Mouse (Mus musculus): ENCODE data around the gene Stard5. TPM values are rescaled to one million over a fixed set of nuclear protein-coding genes. Genes with fewer than 3 reads are reported as not detected.
A peak's percentile ranks its signal among the peaks of the same experiment; 100 is the strongest.

The Stard5 gene
- polyA plus RNA-seq, 1 experiment from 2014 or later, result 49.4 TPM

DNA sequence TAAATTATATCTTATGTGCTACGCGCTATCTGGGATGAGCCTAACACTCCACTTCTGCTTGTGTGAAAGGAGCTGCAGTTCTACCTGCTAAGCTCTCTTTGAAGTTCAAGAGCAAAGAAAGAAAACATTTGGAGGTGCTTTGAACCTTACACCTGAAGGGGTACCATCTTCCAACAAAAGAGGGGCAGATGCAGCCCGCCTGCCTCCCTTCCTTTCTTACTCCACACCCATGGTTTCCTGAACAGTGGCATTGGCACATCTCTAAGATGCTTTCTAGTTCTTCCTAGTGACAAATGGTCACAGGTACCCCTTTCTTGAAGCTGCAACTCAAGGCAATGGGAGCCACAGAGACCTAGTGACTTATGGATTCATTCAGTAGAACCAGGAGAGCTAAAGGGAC, 30.0 kb downstream of the Stard5 start:
- no peaks in the 10 kb centered on the region for H3K27me3 ChIP-seq
- TF ChIP-seq CTCF (IDR thresholded peaks at IDR 0.05), result no peak
- ATAC-seq, result no peak
- CTCF ChIA-PET, result interaction anchor here (1.6 to 2.8 kb wide), 3 partner anchors 11 to 29 kb away, joined by 3 to 11 read pairs (median 5); no protein-coding TSS in a partner anchor
- in situ Hi-C loops (cut with MboI; ENCODE audit: low pct_unique_long_range_greater_than_20kb), result no loop called here
- DNase-seq (ENCODE audit: low read depth, low spot score), result no peak
- POLR2A ChIA-PET, result no interaction called here

DNA sequence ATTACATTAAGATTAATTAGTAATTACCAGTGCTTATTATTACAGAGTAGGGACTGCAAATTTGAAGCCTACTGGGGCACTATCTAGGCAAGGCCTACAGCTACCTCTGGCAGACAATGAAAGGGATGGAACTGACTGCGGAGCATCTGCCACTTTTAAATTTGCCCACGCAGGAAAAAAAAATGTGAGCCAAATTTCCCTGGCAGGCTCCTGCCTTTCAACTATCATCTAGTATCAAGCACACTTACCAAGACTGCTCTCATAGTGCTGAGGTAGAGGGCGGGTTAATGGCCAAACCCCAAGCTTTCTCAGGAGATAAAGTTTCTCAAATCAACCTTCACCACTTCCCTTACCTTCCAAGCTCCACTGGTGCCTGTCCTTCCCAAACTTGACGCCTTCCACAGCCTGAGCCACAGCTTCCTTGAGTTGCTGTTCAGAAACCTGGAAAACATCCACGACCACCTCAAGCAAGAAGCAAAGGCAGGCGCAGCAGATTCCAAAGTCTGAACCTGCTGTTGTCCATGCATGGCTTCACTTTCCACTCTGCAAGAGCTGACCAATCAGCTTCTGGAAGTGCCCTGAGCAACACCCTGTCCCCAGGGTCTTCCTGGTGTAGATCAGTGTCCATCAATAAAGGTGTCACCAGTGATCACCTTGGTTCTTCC, 31.1 kb downstream of the Stard5 start:
- DNase-seq (ENCODE audit: low read depth, low spot score) (no peak), ATAC-seq (no peak)
- in situ Hi-C loops (cut with MboI; ENCODE audit: low pct_unique_long_range_greater_than_20kb), result no loop called here
- ChIA-PET POLR2A (no interaction called here), CTCF (no interaction called here)
- no peaks in the 10 kb centered on the region for H3K27me3 ChIP-seq
- TF ChIP-seq CTCF (IDR thresholded peaks at IDR 0.05), result no peak

DNA sequence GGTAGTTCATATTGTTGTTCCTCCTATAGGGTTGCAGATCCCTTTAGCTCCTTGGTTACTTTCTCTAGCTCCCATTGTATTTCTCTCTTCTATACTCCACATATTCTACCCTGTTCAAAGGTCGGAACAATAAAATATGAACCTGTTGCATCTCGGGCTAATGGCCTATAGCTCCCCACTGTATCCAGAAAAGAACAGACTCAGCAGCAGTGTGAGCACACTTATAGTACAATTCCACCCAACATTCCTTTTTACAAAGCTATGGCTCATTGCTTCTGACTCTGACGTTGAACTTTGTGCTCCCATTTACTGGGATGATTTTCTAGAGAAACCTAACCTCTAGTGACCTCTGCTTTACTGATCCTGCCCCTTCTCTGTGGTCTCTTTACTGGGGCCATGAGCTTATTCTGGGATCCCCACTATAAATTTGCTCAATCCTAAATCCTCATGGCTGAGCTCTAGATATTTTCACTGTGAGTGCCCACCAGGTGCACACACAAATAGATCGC, 34.4 kb downstream of the Stard5 start:
- no peaks in the 10 kb centered on the region for H3K27me3 ChIP-seq
- in situ Hi-C loops (cut with MboI; ENCODE audit: low pct_unique_long_range_greater_than_20kb), result loop anchor here (5.0 kb wide), 1 partner anchor 106 kb away; no protein-coding TSS in a partner anchor
- CTCF ChIA-PET, result interaction anchor here (0.8 to 2.1 kb wide), 4 partner anchors 9 to 137 kb away, joined by 3 to 10 read pairs (median 3); no protein-coding TSS in a partner anchor
- DNase-seq (ENCODE audit: low read depth, low spot score) (no peak), ATAC-seq (no peak)
- no peak for TF ChIP-seq CTCF (IDR thresholded peaks at IDR 0.05)
- POLR2A ChIA-PET, result no interaction called here

DNA sequence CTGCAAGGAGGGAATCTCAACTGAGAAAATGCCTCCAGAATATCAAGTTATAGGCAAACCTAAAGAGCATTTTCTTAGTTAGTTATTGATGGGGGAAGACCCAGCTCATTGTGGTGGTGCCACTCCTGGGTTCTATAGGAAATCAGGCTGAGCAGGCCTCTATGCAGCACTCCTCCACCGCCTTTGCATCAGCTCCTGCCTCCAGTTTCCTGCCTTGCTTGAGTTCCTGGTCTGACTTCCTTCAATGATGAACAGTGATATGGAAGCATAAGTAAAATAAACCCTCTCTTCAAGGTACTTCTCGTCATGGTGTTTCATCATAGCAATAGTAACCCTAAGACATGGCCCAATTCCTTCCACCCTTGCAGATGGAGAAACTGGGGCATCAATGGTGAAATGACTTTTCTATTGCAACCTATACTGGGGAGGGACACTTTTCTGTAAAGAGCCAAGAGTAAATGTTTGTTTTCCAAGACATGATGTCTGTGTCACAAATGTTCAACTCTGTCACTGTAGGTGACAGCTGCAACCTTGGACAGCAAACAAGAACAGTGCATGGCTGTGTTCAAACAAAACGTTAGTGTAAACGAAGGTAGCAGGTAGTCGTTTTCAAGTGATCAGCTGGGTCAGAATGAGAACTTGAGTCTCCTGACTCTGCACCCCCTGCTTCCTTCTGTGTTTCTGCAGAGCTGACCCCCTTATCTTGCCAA, 36.3 kb downstream of the Stard5 start:
- ChIA-PET CTCF (interaction anchor here (1.0 to 2.0 kb wide), 12 partner anchors 11 to 213 kb away, joined by 3 to 9 read pairs (median 4); no protein-coding TSS in a partner anchor), POLR2A (no interaction called here)
- DNase-seq (ENCODE audit: low read depth, low spot score) (no peak), ATAC-seq (no peak)
- in situ Hi-C loops (cut with MboI; ENCODE audit: low pct_unique_long_range_greater_than_20kb), result loop anchor here (5.0 kb wide), 1 partner anchor 104 kb away; no protein-coding TSS in a partner anchor
- TF ChIP-seq CTCF (IDR thresholded peaks at IDR 0.05), result no peak
- H3K27me3 ChIP-seq, result no peaks in the 10 kb centered on the region

DNA sequence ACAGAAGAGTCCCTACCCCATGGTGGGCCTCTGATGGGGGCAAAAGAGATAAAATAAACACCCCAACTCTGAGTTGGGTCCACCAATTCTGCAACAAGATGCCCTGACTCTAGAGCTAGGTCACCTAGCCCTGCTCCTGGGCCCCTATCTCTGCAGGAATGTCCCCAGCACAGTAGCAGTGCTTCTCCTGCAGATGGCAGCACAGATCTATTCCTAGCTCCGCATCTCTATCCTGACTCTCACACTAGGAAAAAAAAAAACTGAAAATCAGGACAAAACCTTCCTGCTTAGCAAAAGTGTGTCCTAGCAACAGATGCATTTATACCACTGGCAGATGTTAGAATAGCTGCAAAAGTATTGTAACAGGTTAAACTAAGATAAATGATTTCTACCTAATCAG, 37.0 kb downstream of the Stard5 start:
- DNase-seq (ENCODE audit: low read depth, low spot score) (no peak), ATAC-seq (no peak)

DNA sequence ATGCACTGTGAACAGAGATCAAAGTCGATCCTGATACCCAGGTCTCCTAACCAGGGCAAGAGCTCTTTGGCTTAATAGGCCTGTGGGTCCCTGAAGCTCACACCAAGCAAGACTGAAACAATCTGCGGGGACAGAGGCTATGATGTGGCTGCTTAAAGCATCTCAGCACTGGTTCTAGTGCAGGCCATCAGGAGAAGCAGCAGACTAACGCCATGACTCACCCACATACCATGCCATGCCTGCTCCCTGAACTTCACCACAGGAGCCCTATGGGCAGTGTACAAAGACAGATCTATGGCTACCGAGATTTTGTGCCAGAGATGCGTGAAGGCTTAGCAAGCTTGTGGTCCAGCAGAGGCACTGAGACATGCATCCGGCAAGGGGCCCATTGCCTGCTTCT, 39.8 kb downstream of the Stard5 start:
- ATAC-seq (peak; percentile 79), DNase-seq (ENCODE audit: low read depth, low spot score) (no peak)
- POLR2A ChIA-PET, result interaction anchor here (0.8 kb wide), 1 partner anchor 30 kb away, joined by 3 read pairs; no protein-coding TSS in a partner anchor
- TF ChIP-seq CTCF (IDR thresholded peaks at IDR 0.05), result no peak
- H3K27me3 ChIP-seq, result no peaks in the 10 kb centered on the region
- in situ Hi-C loops (cut with MboI; ENCODE audit: low pct_unique_long_range_greater_than_20kb), result loop anchor here (5.0 to 10.0 kb wide), 2 partner anchors 104 to 213 kb away; partner anchors contain the start of genes Mesd and Tlnrd1
- CTCF ChIA-PET, result interaction anchor here (2.4 kb wide), 1 partner anchor 103 kb away, joined by 9 read pairs; no protein-coding TSS in a partner anchor

More for the DNA sequence above, 37.0 kb downstream of the Stard5 start:
- TF ChIP-seq CTCF (IDR thresholded peaks at IDR 0.05), result peak; percentile 87
- POLR2A ChIA-PET, result no interaction called here
- H3K27me3 ChIP-seq, result no peaks in the 10 kb centered on the region
- in situ Hi-C loops (cut with MboI; ENCODE audit: low pct_unique_long_range_greater_than_20kb), result loop anchor here (5.0 kb wide), 1 partner anchor 104 kb away; no protein-coding TSS in a partner anchor
- CTCF ChIA-PET, result interaction anchor here (0.7 to 2.0 kb wide), 15 partner anchors 10 to 218 kb away, joined by 3 to 9 read pairs (median 4); no protein-coding TSS in a partner anchor

DNA sequence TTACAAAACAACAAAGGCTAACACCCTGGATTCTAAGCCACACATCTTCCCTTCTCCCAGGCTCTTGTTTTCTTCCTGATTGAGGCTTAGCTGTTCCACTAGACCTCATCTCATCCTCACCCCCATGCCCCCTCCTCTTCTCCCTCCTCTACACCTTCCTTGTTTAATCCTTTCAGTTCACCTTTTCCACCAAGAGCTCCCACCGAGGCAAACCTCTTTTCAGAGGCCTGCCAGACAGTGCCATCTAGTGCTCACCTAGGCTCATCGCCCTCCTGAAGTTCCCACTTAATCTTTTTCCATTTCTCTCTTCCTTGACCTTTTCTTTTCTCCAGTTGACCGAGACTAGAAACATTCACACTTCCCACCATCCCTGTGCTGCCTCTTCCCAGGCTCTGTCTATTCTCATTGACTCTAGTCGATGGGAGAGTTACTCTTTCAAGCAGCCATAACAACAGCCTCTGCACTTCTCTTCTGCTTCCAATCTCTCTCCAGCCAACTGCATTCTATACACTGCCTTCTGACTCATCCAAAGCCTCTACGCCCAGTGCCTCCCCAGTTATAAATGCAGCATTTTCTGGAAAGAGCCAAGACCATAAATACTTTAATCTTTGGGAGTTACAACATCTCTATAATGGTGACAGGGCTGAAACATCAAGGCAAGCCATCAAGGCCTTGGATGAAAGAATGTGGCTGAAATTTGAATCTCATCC, 43.9 kb downstream of the Stard5 start:
- no peak for DNase-seq (ENCODE audit: low read depth, low spot score)
- POLR2A ChIA-PET, result no interaction called here
- CTCF ChIA-PET, result interaction anchor here (0.7 to 2.4 kb wide), 8 partner anchors 10 to 118 kb away, joined by 3 to 17 read pairs (median 4); no protein-coding TSS in a partner anchor
- peak; percentile 76 for TF ChIP-seq CTCF (IDR thresholded peaks at IDR 0.05)
- in situ Hi-C loops (cut with MboI; ENCODE audit: low pct_unique_long_range_greater_than_20kb), result loop anchor here (10.0 kb wide), 1 partner anchor 209 kb away; the partner anchor contains the start of genes Mesd and Tlnrd1
- ATAC-seq, result no peak
- H3K27me3 ChIP-seq, result peaks cover 16% of the 10 kb centered on the region

DNA sequence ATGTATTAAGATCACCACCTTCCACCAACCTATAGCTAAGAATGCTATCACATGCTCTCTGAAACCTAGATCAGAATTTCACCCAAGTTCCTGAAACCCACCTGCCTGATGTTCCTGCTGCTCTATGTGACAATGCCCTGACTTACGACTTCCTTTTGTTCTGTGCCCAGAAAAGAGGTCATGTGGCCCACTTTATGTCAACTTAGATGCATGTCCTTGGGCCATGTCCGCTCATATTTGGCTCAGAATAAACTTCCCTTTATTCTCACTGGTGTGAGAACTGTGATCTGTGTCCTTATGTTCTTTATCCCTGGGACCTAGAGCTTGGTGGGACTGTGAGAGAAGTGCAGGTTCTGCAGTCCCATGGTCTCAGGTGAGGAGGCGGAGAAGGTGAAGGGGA, 45.5 kb downstream of the Stard5 start:
- DNase-seq (ENCODE audit: low read depth, low spot score) (no peak), ATAC-seq (no peak)
- TF ChIP-seq CTCF (IDR thresholded peaks at IDR 0.05), result no peak
- peaks cover 16% of the 10 kb centered on the region for H3K27me3 ChIP-seq
- CTCF ChIA-PET, result interaction anchor here (0.7 to 1.4 kb wide), 4 partner anchors 11 to 109 kb away, joined by 3 to 6 read pairs (median 3); no protein-coding TSS in a partner anchor
- in situ Hi-C loops (cut with MboI; ENCODE audit: low pct_unique_long_range_greater_than_20kb), result loop anchor here (10.0 kb wide), 1 partner anchor 208 kb away; the partner anchor contains the start of genes Mesd and Tlnrd1
- POLR2A ChIA-PET, result no interaction called here

DNA sequence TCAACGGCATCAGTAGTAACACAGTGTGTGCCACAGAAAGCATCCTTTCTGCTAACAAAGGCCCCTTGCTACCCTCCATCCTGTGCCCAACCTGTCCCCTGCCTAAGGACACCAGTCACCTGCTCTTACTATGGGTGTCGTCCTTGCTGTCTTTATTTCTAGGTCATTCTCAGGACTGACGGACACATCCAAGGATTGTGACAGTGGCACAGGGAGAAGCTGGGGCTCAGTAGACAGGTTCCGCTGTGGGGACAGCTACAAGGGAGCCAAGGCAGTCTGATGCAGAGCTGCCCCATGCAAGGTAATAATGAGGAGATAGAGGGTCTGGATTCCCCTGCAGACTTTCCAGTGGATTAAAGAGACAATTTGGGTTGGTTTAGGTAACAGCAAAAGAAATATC, 46.7 kb downstream of the Stard5 start:
- ChIA-PET CTCF (interaction anchor here (0.8 to 2.2 kb wide), 2 partner anchors 10 to 17 kb away, joined by 3 to 8 read pairs; no protein-coding TSS in a partner anchor), POLR2A (no interaction called here)
- TF ChIP-seq CTCF (IDR thresholded peaks at IDR 0.05), result no peak

More for the DNA sequence above, 46.7 kb downstream of the Stard5 start:
- DNase-seq (ENCODE audit: low read depth, low spot score) (no peak), ATAC-seq (no peak)
- in situ Hi-C loops (cut with MboI; ENCODE audit: low pct_unique_long_range_greater_than_20kb), result loop anchor here (10.0 kb wide), 1 partner anchor 206 kb away; the partner anchor contains the start of genes Mesd and Tlnrd1
- H3K27me3 ChIP-seq, result peaks cover 16% of the 10 kb centered on the region

Data from Patski (cell line).